Mouse (Mus musculus): ENCODE data around the gene Olfr967. TPM values are rescaled to one million over a fixed set of nuclear protein-coding genes. Genes with fewer than 3 reads are reported as not detected.

Gene Olfr967
- not detected for polyA plus RNA-seq (2017; shearing (Covaris generic))

DNA sequence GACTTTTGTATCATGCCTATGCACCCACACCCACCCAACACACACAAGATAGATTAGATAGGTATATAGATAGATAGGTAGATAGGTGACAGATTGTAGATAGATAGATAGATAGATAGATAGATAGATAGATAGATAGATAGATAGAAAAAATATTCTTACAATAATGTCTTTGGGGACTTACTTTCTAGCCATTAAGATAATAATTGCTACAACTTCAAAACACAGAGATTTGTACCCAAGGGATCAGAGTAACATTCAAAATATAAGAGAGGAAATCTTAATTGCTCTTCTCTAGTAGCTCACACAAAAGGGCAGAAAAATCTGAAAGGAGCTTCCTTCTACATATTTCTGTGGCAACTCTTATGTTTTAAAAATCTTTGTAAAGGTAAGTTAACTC, at the start of gene Olfr967:
Olfr967 (plus strand) TSS at position 301 of the 400 bp plus-strand sequence.

DNA sequence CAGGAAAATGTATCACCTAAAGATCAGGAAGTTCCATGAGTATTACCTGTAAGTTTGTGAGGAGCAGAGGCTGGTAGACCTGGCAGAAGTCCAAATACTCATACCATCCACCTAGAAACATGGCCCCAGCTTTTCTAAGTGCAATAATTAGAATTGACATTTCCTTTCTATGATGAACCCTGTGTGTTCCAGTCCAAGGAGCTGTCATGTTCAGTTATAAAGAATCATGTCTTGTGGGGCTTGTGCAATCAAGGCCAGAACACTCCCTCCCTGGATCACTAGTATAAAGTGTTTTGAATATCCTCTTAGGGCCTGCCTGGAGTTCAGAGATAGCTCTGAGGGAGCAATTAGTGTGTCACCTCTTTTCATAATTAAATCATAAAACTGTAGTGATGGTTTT, 39.0 kb upstream of the Olfr967 start, which contains the start of gene Olfr149:
Olfr149 (minus strand) TSS at position 101 of the 400 bp plus-strand sequence.

DNA sequence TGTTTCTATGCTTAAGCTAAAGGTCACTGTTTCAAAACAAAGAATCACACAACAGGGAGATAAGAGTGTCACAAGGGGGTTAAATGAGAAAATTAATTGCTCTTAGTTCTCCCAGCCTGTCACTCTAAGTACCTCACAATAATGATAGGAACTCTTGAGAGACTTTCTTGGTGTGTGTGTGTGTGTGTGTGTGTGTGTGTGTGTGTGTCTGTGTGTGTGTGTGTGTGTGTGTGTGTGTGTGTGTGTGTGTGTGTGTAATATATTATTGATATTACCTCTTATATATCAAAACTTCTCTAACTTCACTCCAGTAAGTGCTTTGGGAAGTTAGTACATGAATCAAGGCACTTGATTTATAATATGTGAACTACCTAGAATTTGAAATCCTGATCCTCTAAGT, 35.0 kb upstream of the Olfr967 start, which contains the start of gene Olfr965:
Olfr965 (plus strand) TSS at position 301 of the 400 bp plus-strand sequence.

DNA sequence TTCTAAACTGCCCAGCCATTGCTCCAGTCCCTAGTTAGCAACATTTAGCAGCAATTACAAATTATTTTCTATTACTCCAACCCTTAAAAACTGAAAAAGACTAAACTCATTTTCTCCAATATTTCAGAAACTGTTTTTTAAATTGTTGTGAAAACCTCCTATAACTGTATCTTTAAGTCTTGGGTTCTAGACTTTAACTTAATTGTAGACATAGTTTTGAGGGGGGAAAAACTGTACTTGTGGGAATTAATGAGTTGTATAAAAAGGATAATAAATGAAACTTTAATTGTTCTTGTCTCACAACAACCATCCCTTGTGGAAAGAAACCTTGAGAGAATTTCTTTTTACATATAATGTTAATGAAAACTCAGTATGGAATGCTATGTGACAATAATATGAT, 15.4 kb upstream of the Olfr967 start, which contains the start of gene Olfr150:
Olfr150 (plus strand) TSS at position 301 of the 400 bp plus-strand sequence.

DNA sequence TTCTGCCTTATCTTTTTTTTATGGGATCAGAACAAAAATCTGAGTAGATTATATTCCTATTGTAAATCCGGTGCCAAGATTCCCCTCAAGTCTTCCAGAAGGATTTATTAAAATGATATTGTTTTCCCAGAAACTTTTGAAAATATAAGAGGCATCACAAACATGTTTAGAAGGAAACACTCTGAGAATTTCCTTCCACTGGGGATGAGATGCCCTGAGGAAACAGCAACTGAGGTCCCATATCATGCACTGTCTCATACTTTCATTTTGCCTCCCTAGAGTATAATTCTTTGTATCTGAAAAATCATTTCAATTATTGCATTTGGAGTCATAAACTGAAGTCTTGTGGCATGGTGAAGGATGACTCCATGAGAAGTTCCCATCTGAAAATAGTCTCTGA, 37.1 kb downstream of the Olfr967 start, which contains the start of gene Olfr968:
Olfr968 (minus strand) TSS at position 101 of the 400 bp plus-strand sequence.

DNA sequence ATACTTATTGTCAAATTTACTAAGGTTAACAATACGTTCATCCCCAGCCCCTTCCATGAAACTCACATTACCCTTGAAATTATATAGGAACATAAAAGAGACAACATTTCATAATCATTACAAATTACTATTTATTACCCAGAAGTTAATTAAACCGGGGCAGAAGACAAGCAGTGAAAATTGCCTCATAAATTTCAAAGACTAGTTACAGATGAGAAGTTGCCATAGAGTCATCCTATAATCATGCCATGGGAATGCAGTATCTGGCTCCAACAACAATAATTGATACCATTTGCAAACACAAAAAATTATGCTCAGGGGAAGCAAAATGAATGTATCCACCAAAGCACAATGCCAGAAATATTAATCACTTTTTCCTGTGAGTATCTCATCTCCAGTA, 44.5 kb downstream of the Olfr967 start, which contains the start of gene Olfr969:
Olfr969 (plus strand) TSS at position 388 of the 400 bp plus-strand sequence.

Other genes starting within 250 kb of the Olfr967 start
- gene Olfr957, start 230.4 kb upstream of the Olfr967 start, polyA plus RNA-seq (2017; shearing (Covaris generic)), result not detected
- gene Olfr958, start 192.2 kb upstream of the Olfr967 start, polyA plus RNA-seq (2017; shearing (Covaris generic)), result not detected
- gene Olfr959, start 170.7 kb upstream of the Olfr967 start, polyA plus RNA-seq (2017; shearing (Covaris generic)), result not detected
- gene AW551984, start 141.8 kb upstream of the Olfr967 start, polyA plus RNA-seq (2017; shearing (Covaris generic)), result not detected
- gene Olfr148, start 135.6 kb upstream of the Olfr967 start, polyA plus RNA-seq (2017; shearing (Covaris generic)), result not detected
- not detected for gene Olfr960, start 124.9 kb upstream of the Olfr967 start, polyA plus RNA-seq (2017; shearing (Covaris generic))
- gene Olfr961, start 101.2 kb upstream of the Olfr967 start, polyA plus RNA-seq (2017; shearing (Covaris generic)), result 0.30 TPM
- gene Olfr963, start 79.0 kb upstream of the Olfr967 start, polyA plus RNA-seq (2017; shearing (Covaris generic)), result not detected
- gene Olfr149, start 39.1 kb upstream of the Olfr967 start, polyA plus RNA-seq (2017; shearing (Covaris generic)), result not detected
- gene Olfr965, start 34.9 kb upstream of the Olfr967 start, polyA plus RNA-seq (2017; shearing (Covaris generic)), result not detected
- gene Olfr150, start 15.3 kb upstream of the Olfr967 start, polyA plus RNA-seq (2017; shearing (Covaris generic)), result not detected
- gene Olfr968, start 37.0 kb downstream of the Olfr967 start, polyA plus RNA-seq (2017; shearing (Covaris generic)), result not detected
- not detected for gene Olfr969, start 44.7 kb downstream of the Olfr967 start, polyA plus RNA-seq (2017; shearing (Covaris generic))
- not detected for gene Olfr970, start 62.6 kb downstream of the Olfr967 start, polyA plus RNA-seq (2017; shearing (Covaris generic))
- gene Olfr971, start 90.6 kb downstream of the Olfr967 start, polyA plus RNA-seq (2017; shearing (Covaris generic)), result not detected
- gene Olfr972, start 120.2 kb downstream of the Olfr967 start, polyA plus RNA-seq (2017; shearing (Covaris generic)), result not detected
- gene Olfr229, start 161.1 kb downstream of the Olfr967 start, polyA plus RNA-seq (2017; shearing (Covaris generic)), result not detected
- gene Olfr974, start 191.3 kb downstream of the Olfr967 start, polyA plus RNA-seq (2017; shearing (Covaris generic)), result not detected
- not detected for gene Olfr975, start 205.8 kb downstream of the Olfr967 start, polyA plus RNA-seq (2017; shearing (Covaris generic))
- gene Olfr976, start 214.9 kb downstream of the Olfr967 start, polyA plus RNA-seq (2017; shearing (Covaris generic)), result not detected
- not detected for gene Olfr978, start 245.9 kb downstream of the Olfr967 start, polyA plus RNA-seq (2017; shearing (Covaris generic))